Mouse (Mus musculus) MEL (cell line): ENCODE data around the gene Ogfod2. TPM values are rescaled to one million over a fixed set of nuclear protein-coding genes. Genes with fewer than 3 reads are reported as not detected.

Experiments used
- DNase-seq: peaks from one replicate; pipeline ENCODE4 v3.0.0; 2011; ENCODE audit warnings: low read depth, low spot score
- H3K27ac ChIP-seq: 2 replicates; pipeline ENCODE4 v1.5.1; 2012; ENCODE audit warnings: low read depth, mild to moderate bottlenecking, control low read depth, low read length, moderate library complexity; ENCODE audit not compliant: control insufficient read depth
- H3K27me3 ChIP-seq, 2 experiments: fragments of 150-350 bp in 1 of 2; sonication (generic) in 1 of 2; 2 replicates each; pipeline ENCODE4 v1.6.1; 2012; ENCODE audit warnings: low read length in 2 of 2, mild to moderate bottlenecking in 2 of 2, improper control_type of control experiment in 1 of 2, moderate library complexity in 1 of 2; ENCODE audit not compliant: insufficient read depth in 2 of 2, control insufficient read depth in 1 of 2
- H3K36me3 ChIP-seq, 2 experiments: 2 replicates each; pipeline ENCODE4 v1.6.1; 2012 to 2014; ENCODE audit warnings: low read length in 2 of 2, improper control_type of control experiment in 1 of 2, inconsistent platforms in 1 of 2, mild to moderate bottlenecking in 1 of 2; ENCODE audit not compliant: insufficient read depth in 2 of 2, control insufficient read depth in 1 of 2
- H3K4me1 ChIP-seq, 2 experiments: fragments of 150-350 bp in 1 of 2; sonication (generic) in 1 of 2; 2 replicates each; pipeline ENCODE4 v1.6.1; 2012; ENCODE audit warnings: low read length in 2 of 2, improper control_type of control experiment in 1 of 2, mild to moderate bottlenecking in 1 of 2; ENCODE audit not compliant: insufficient read depth in 2 of 2, control insufficient read depth in 1 of 2
- H3K4me3 ChIP-seq, 2 experiments: fragments of 150-350 bp in 1 of 2; sonication (generic) in 1 of 2; 2 replicates each; pipeline ENCODE4 v1.5.1; 2012; ENCODE audit warnings: low read depth in 2 of 2, low read length in 2 of 2, mild to moderate bottlenecking in 2 of 2, moderate library complexity in 2 of 2, control low read depth in 1 of 2, improper control_type of control experiment in 1 of 2; ENCODE audit not compliant: control insufficient read depth in 1 of 2, insufficient read depth in 1 of 2
- H3K79me2 ChIP-seq: 2 replicates; pipeline ENCODE4 v1.6.1; 2012; ENCODE audit warnings: mild to moderate bottlenecking, low read length, moderate library complexity; ENCODE audit not compliant: control insufficient read depth, poor library complexity, insufficient read depth
- H3K9ac ChIP-seq: 2 replicates; pipeline ENCODE4 v1.6.1; 2012; ENCODE audit warnings: low read depth, mild to moderate bottlenecking, control low read depth, low read length, moderate library complexity; ENCODE audit not compliant: control insufficient read depth, poor library complexity, severe bottlenecking
- H3K9me3 ChIP-seq: fragments of 150-350 bp; sonication (generic); replicated peaks from 2 replicates; pipeline ENCODE4 v1.6.1; 2012; ENCODE audit warnings: mild to moderate bottlenecking, low read length, improper control_type of control experiment, moderate library complexity; ENCODE audit not compliant: insufficient read depth
- BHLHE40 ChIP-seq: IDR thresholded peaks from 2 replicates; pipeline ENCODE4 v1.6.1; 2012; ENCODE audit warnings: low read depth, mild to moderate bottlenecking, inconsistent platforms, low read length, improper control_type of control experiment, borderline replicate concordance
- CHD1 ChIP-seq: IDR thresholded peaks from 2 replicates; pipeline ENCODE4 v1.6.1; 2012; ENCODE audit warnings: low read depth, mild to moderate bottlenecking, inconsistent platforms, low read length, improper control_type of control experiment
- CHD2 ChIP-seq: IDR thresholded peaks from 2 replicates; pipeline ENCODE4 v1.6.1; 2011; ENCODE audit warnings: low read length, improper control_type of control experiment
- CTCF ChIP-seq, 3 experiments: IDR thresholded peaks in 2 of 3; conservative IDR thresholded peaks in 1 of 3; 2 replicates each; pipeline ENCODE4 v1.5.1; 2011 to 2012; ENCODE audit warnings: low read length in 3 of 3, low read depth in 2 of 3, mild to moderate bottlenecking in 2 of 3, improper control_type of control experiment in 1 of 3, inconsistent platforms in 1 of 3, mixed read lengths in 1 of 3, moderate library complexity in 1 of 3; ENCODE audit not compliant: control insufficient read depth in 1 of 3, insufficient read depth in 1 of 3, poor library complexity in 1 of 3, severe bottlenecking in 1 of 3
- ETS1 ChIP-seq: IDR thresholded peaks from 2 replicates; pipeline ENCODE4 v1.6.1; 2012; ENCODE audit warnings: low read depth, mild to moderate bottlenecking, inconsistent platforms, low read length, improper control_type of control experiment, moderate library complexity
- GABPA ChIP-seq: IDR thresholded peaks from 2 replicates; pipeline ENCODE4 v1.6.1; 2012; ENCODE audit warnings: low read depth, mild to moderate bottlenecking, inconsistent platforms, low read length, improper control_type of control experiment, moderate library complexity
- GATA1 ChIP-seq: IDR thresholded peaks from 2 replicates; pipeline ENCODE4 v1.6.1; 2011; ENCODE audit warnings: low read depth, low read length, improper control_type of control experiment
- MAFK ChIP-seq: IDR thresholded peaks from 2 replicates; pipeline ENCODE4 v1.6.1; 2011; ENCODE audit warnings: low read depth, mild to moderate bottlenecking, low read length, improper control_type of control experiment, borderline replicate concordance
- MAX ChIP-seq: IDR thresholded peaks from 2 replicates; pipeline ENCODE4 v1.6.1; 2011; ENCODE audit warnings: low read length, improper control_type of control experiment
- MAZ ChIP-seq: IDR thresholded peaks from 2 replicates; pipeline ENCODE4 v1.6.1; 2012; ENCODE audit warnings: low read depth, mild to moderate bottlenecking, inconsistent platforms, low read length, improper control_type of control experiment
- MEF2A ChIP-seq: IDR thresholded peaks from 2 replicates; pipeline ENCODE4 v1.6.1; 2014; ENCODE audit warnings: low read depth, mild to moderate bottlenecking, inconsistent platforms, low read length, improper control_type of control experiment; ENCODE audit not compliant: poor library complexity, insufficient replicate concordance, severe bottlenecking; ENCODE audit errors: extremely low read depth
- MYB ChIP-seq: IDR thresholded peaks from 2 replicates; pipeline ENCODE4 v1.6.1; 2011; ENCODE audit warnings: mild to moderate bottlenecking, low read depth, low read length, improper control_type of control experiment
- MYC ChIP-seq: IDR thresholded peaks from 2 replicates; pipeline ENCODE4 v1.6.1; 2011; ENCODE audit warnings: low read depth, mild to moderate bottlenecking, low read length, improper control_type of control experiment, moderate library complexity
- NELFE ChIP-seq: IDR thresholded peaks from 2 replicates; pipeline ENCODE4 v1.6.1; 2011; ENCODE audit warnings: low read depth, low read length, improper control_type of control experiment
- NRF1 ChIP-seq: IDR thresholded peaks from 2 replicates; pipeline ENCODE4 v1.6.1; 2014; ENCODE audit warnings: low read depth, mild to moderate bottlenecking, inconsistent platforms, low read length, improper control_type of control experiment, moderate library complexity; ENCODE audit not compliant: poor library complexity, insufficient read depth, severe bottlenecking
- POLR2A ChIP-seq, 2 experiments: IDR thresholded peaks; 2 replicates each; pipeline ENCODE4 v1.6.1; 2011 to 2012; ENCODE audit warnings: low read length in 2 of 2, mild to moderate bottlenecking in 2 of 2, control low read depth in 1 of 2, improper control_type of control experiment in 1 of 2, low read depth in 1 of 2, moderate library complexity in 1 of 2; ENCODE audit not compliant: control insufficient read depth in 1 of 2, insufficient read depth in 1 of 2, poor library complexity in 1 of 2
- POLR2AphosphoS2 ChIP-seq: IDR thresholded peaks from 2 replicates; pipeline ENCODE4 v1.6.1; 2011; ENCODE audit warnings: low read length, improper control_type of control experiment
- POLR2AphosphoS5 ChIP-seq: IDR thresholded peaks from 2 replicates; pipeline ENCODE4 v1.6.1; 2012; ENCODE audit warnings: low read depth, borderline replicate concordance, mild to moderate bottlenecking, inconsistent platforms, low read length, moderate library complexity, mixed read lengths
- RCOR1 ChIP-seq: IDR thresholded peaks from 2 replicates; pipeline ENCODE4 v1.6.1; 2012; ENCODE audit warnings: low read depth, mild to moderate bottlenecking, inconsistent platforms, low read length, improper control_type of control experiment
- SIN3A ChIP-seq: IDR thresholded peaks from 2 replicates; pipeline ENCODE4 v1.6.1; 2012; ENCODE audit warnings: low read length, improper control_type of control experiment, inconsistent platforms
- SMC3 ChIP-seq: IDR thresholded peaks from 2 replicates; pipeline ENCODE4 v1.6.1; 2011; ENCODE audit warnings: low read depth, low read length, improper control_type of control experiment
- TAL1 ChIP-seq: IDR thresholded peaks from 2 replicates; pipeline ENCODE4 v1.6.1; 2012; ENCODE audit warnings: mild to moderate bottlenecking, inconsistent platforms, low read length, moderate library complexity, mixed read lengths
- TBP ChIP-seq: IDR thresholded peaks from 2 replicates; pipeline ENCODE4 v1.8.0; 2011; ENCODE audit warnings: low read depth, low read length, improper control_type of control experiment
- USF1 ChIP-seq: IDR thresholded peaks from 2 replicates; pipeline ENCODE4 v1.6.1; 2014; ENCODE audit warnings: low read depth, mild to moderate bottlenecking, inconsistent platforms, low read length, improper control_type of control experiment, moderate library complexity
- ZC3H11A ChIP-seq: IDR thresholded peaks from 2 replicates; pipeline ENCODE4 v1.6.1; 2012; ENCODE audit warnings: low read depth, mild to moderate bottlenecking, inconsistent platforms, low read length, improper control_type of control experiment
- ZMIZ1 ChIP-seq: IDR thresholded peaks from 2 replicates; pipeline ENCODE4 v1.6.1; 2012; ENCODE audit warnings: low read depth, mild to moderate bottlenecking, inconsistent platforms, low read length, improper control_type of control experiment, moderate library complexity
- ZNF384 ChIP-seq: IDR thresholded peaks from 2 replicates; pipeline ENCODE4 v1.6.1; 2012; ENCODE audit warnings: low read depth, mild to moderate bottlenecking, inconsistent platforms, low read length, improper control_type of control experiment
- polyA plus RNA-seq, 2 experiments: library from polyadenylated mRNA; stranded (reverse) in 1 of 2; unstranded in 1 of 2; fragments of >175 nt in 1 of 2; fragments of >200 nt in 1 of 2; gene quantifications; 2 replicates each; pipeline versions ENCODE4 v1.2.1 to v1.2.4; 2012; ENCODE audit warnings: low replicate concordance in 2 of 2, low read depth in 1 of 2; ENCODE audit not compliant: insufficient read length in 2 of 2, insufficient read depth in 1 of 2, missing spikeins in 1 of 2
- total RNA-seq: library from RNA; depleted of rRNA; stranded (reverse); fragments of 300-350 nt; gene quantifications from 2 replicates; pipeline ENCODE4 v1.2.3, GENCODE M21; 2012

Gene Ogfod2
- total and polyA plus RNA-seq, 3 experiments = 39.8 to 51.2 TPM; not detected in 1

GRCm38 (mm10) chr5:124103552-124103951 lies 8.5 kb upstream of the Ogfod2 start:
- peak; percentile 75 for DNase-seq
- H3K9me3 ChIP-seq = no peaks in the 10 kb centered on the region
- no peaks in the 10 kb centered on the region; a peak in 1 of 4 replicates for H3K36me3 ChIP-seq
- no peaks in the 10 kb centered on the region for H3K79me2 ChIP-seq
- no peak overlapping the region for H3K4me3 ChIP-seq
- H3K9ac ChIP-seq = no peak overlapping the region
- no peaks in the 10 kb centered on the region for H3K27me3 ChIP-seq
- 0 out of 2 replicates have a peak overlapping the region, but pooled peaks have one; percentile 15 for H3K27ac ChIP-seq
- TF ChIP-seq MAX (no peak), BHLHE40 (0 out of 2 replicates have a peak, but pooled peaks have one; percentile 27), TBP (peak; percentile 19; the same call in 1 of the 2 replicates), ZMIZ1 (peak; percentile 83), SMC3 (peak; percentile 16; the same call in 1 of the 2 replicates), SIN3A (no peak), USF1 (no peak), NRF1 (no peak), CTCF (IDR thresholded peaks at IDR 0.05 in 2 of 3, conservative IDR thresholded peaks at IDR 0.05 in 1 of 3; ENCODE audit: control insufficient read depth in 1 of 3, insufficient read depth in 1 of 3, low read depth in 2 of 3, low read length in 3 of 3, poor library complexity in 1 of 3, severe bottlenecking in 1 of 3) (no peak), ETS1 (no peak), POLR2A (IDR thresholded peaks at IDR 0.05; ENCODE audit: control insufficient read depth in 1 of 2, insufficient read depth in 1 of 2, low read depth in 1 of 2, low read length in 2 of 2, poor library complexity in 1 of 2) (peak; percentile 25 to 81; a peak in 3 of 4 replicates), ZC3H11A (no peak), CHD2 (peak; percentile 30; the same call in 1 of the 2 replicates), MYB (no peak), NELFE (peak; percentile 48; the same call in 1 of the 2 replicates), MAZ (no peak), MAFK (no peak; the same call in 1 of the 2 replicates), RCOR1 (no peak), POLR2AphosphoS2 (peak; percentile 97), MYC (no peak), ZNF384 (no peak), POLR2AphosphoS5 (peak; percentile 79; the same call in 1 of the 2 replicates), GABPA (no peak), GATA1 (no peak), CHD1 (no peak), MEF2A (no peak), TAL1 (no peak)
- no peaks in the 10 kb centered on the region for H3K4me1 ChIP-seq
